Mouse (Mus musculus) stomach, postnatal 0 days (tissue): ENCODE data around the gene Aspg. TPM values are rescaled to one million over a fixed set of nuclear protein-coding genes. Genes with fewer than 3 reads are reported as not detected.

Experiments used
- ATAC-seq: fragments of 200-750 bp; cut with Nextera tagmentation; 2 replicates; pipeline ENCODE4 v1.8.0; 2017; ENCODE audit not compliant: low FRiP score, low TSS enrichment
- DNase-seq: peaks from one replicate; pipeline ENCODE4 v3.0.0-alpha.2; 2016; ENCODE audit warnings: low spot score
- H3K27ac ChIP-seq: fragments of 300-500 bp; sonication (generic); replicated peaks from 2 replicates; pipeline ENCODE4 v1.5.1; 2014; ENCODE audit warnings: mild to moderate bottlenecking, control low read depth
- H3K27me3 ChIP-seq: fragments of 300-500 bp; sonication (generic); 2 replicates; pipeline ENCODE4 v1.6.1; 2014; ENCODE audit warnings: low read length; ENCODE audit not compliant: control insufficient read depth, insufficient read depth
- H3K36me3 ChIP-seq: fragments of 300-500 bp; sonication (generic); 2 replicates; pipeline ENCODE4 v1.6.1; 2014; ENCODE audit warnings: low read length, mixed read lengths; ENCODE audit not compliant: control insufficient read depth, insufficient read depth
- H3K4me1 ChIP-seq: fragments of 300-500 bp; sonication (generic); replicated peaks from 2 replicates; pipeline ENCODE4 v1.6.1; 2014; ENCODE audit warnings: antibody characterized with exemption; ENCODE audit not compliant: control insufficient read depth, insufficient read depth
- H3K4me2 ChIP-seq: fragments of 300-500 bp; sonication (generic); replicated peaks from 2 replicates; pipeline ENCODE4 v1.6.1; 2014; ENCODE audit warnings: low read depth, mild to moderate bottlenecking, control low read depth, moderate library complexity
- H3K4me3 ChIP-seq: fragments of 300-500 bp; sonication (generic); 2 replicates; pipeline ENCODE4 v1.5.1; 2014; ENCODE audit warnings: low read depth, low read length, control low read depth
- H3K9ac ChIP-seq: fragments of 300-500 bp; sonication (generic); 2 replicates; pipeline ENCODE4 v1.6.1; 2014; ENCODE audit warnings: mild to moderate bottlenecking, low read length, control low read depth, mixed read lengths
- H3K9me3 ChIP-seq: fragments of 300-500 bp; sonication (generic); 2 replicates; pipeline ENCODE4 v1.6.1; 2016; ENCODE audit warnings: low read length; ENCODE audit not compliant: control insufficient read depth
- CTCF ChIP-seq: IDR thresholded peaks from 2 replicates; pipeline ENCODE4 v1.5.1; 2016; ENCODE audit warnings: antibody characterized with exemption, low read depth, mild to moderate bottlenecking, moderate library complexity
- EP300 ChIP-seq: optimal IDR thresholded peaks from 2 replicates; pipeline ENCODE3; 2016; ENCODE audit warnings: antibody characterized with exemption
- WGBS: fragments of 180-500 bp; shearing (Covaris S2); extraction: QIAGEN DNeasy Blood & Tissue Kit; methylation state at CpG from one replicate; pipeline ENCODE4 v1.1.7; 2014; 5-methylcytosine and 5-hydroxymethylcytosine counted together
- microRNA counts: library from miRNA; unstranded; fragments of <30 nt; microRNA quantifications from one replicate; lab custom pipeline; 2015
- microRNA-seq: library from miRNA; unstranded; fragments of <30 nt; microRNA quantifications from one replicate; pipeline ENCODE4, GENCODE M21; 2016
- polyA plus RNA-seq: library from polyadenylated mRNA; unstranded; fragments of >200 nt; fragmentation: Nextera tagmentation; extraction: Ambion mirVana; gene quantifications from 2 replicates; pipeline ENCODE4 v1.2.1, GENCODE M21; 2015

The Aspg gene
- polyA plus RNA-seq, 1 experiment from 2014 or later: 6.0 TPM

GRCm38 (mm10) chr12:112169240-112169639 is 62.8 kb downstream of the Aspg start:
- no peak overlapping the region for H3K4me2 ChIP-seq
- no peak overlapping the region for H3K9ac ChIP-seq
- 0 out of 2 replicates have a peak overlapping the region, but pooled peaks have one; percentile 24 for H3K27ac ChIP-seq
- no peaks in the 10 kb centered on the region for H3K9me3 ChIP-seq
- TF ChIP-seq CTCF: no peak
- no peak for TF ChIP-seq EP300
- no peaks in the 10 kb centered on the region; the same call in 1 of the 2 replicates for H3K36me3 ChIP-seq
- H3K4me1 ChIP-seq: no peaks in the 10 kb centered on the region
- ATAC-seq: peak; percentile 56; the same call in 1 of the 2 replicates
- 40% methylated on average over 5 of the region's 5 CpGs for WGBS
- H3K27me3 ChIP-seq: no peaks in the 10 kb centered on the region
- H3K4me3 ChIP-seq: no peak overlapping the region
- peak; percentile 52 for DNase-seq

- Histone ChIP-seq H3K4me2 (no peak overlapping the region), H3K9ac (no peak overlapping the region), H3K4me1 (no peaks in the 10 kb centered on the region), H3K4me3 (no peak overlapping the region), H3K27me3 (no peaks in the 10 kb centered on the region), H3K27ac (no peak overlapping the region), H3K36me3 (no peaks in the 10 kb centered on the region; the same call in 1 of the 2 replicates), H3K9me3 (no peaks in the 10 kb centered on the region)
- DNase-seq (no peak), ATAC-seq (no peak)
- WGBS: 58% methylated on average over 20 of the region's 20 CpGs
- no peak for TF ChIP-seq CTCF
- TF ChIP-seq EP300: no peak
Measured at GRCm38 (mm10) chr12:112170671-112171574, 64.4 kb downstream of the Aspg start.

GRCm38 (mm10) chr12:112171657-112172056 is 65.2 kb downstream of the Aspg start:
- Histone ChIP-seq H3K27me3 (no peaks in the 10 kb centered on the region), H3K36me3 (no peaks in the 10 kb centered on the region; the same call in 1 of the 2 replicates), H3K27ac (no peak overlapping the region), H3K4me2 (no peak overlapping the region), H3K9ac (no peak overlapping the region), H3K4me3 (no peak overlapping the region), H3K4me1 (no peaks in the 10 kb centered on the region), H3K9me3 (no peaks in the 10 kb centered on the region)
- 91% methylated on average over 1 of the region's 1 CpGs for WGBS
- TF ChIP-seq CTCF (no peak), EP300 (no peak)
- no peak for DNase-seq
- no peak for ATAC-seq

- Histone ChIP-seq H3K36me3 (no peaks in the 10 kb centered on the region; the same call in 1 of the 2 replicates), H3K4me2 (no peak overlapping the region), H3K4me3 (no peak overlapping the region), H3K27me3 (no peaks in the 10 kb centered on the region), H3K4me1 (no peaks in the 10 kb centered on the region), H3K9ac (no peak overlapping the region), H3K9me3 (no peaks in the 10 kb centered on the region), H3K27ac (no peak overlapping the region)
- ATAC-seq (no peak), DNase-seq (no peak)
- TF ChIP-seq EP300 (no peak), CTCF (no peak)
- 58% methylated on average over 8 of the region's 8 CpGs for WGBS
Measured at GRCm38 (mm10) chr12:112172214-112172613, 65.7 kb downstream of the Aspg start.

MicroRNAs encoded within 50 kb of the gene (microRNA counts, 519-probe panel; counts per million panel counts)
- microRNA mmu-miR-203 (lab: Ali Mortazavi, UCI): 7,490 counts per million, percentile 94 among the panel's probes with 10 or more counts

Small RNA genes lying within 50 kb of the gene (microRNA-seq; reads per million reads assigned to microRNA genes)
- 135,748 reads per million, percentile 100 among the genes with 10 or more reads in this experiment for gene Mir203
- gene Mir3073a: not detected
- not detected for gene Mir3073b

Other genes with a start within 250 kb of the Aspg start
- 18.9 and 21.5 TPM in 2 replicates for gene Ppp1r13b, start 198.6 kb upstream of the Aspg start, polyA plus RNA-seq
- gene Atp5mpl, start 139.7 kb upstream of the Aspg start, polyA plus RNA-seq: 814 and 865 TPM in 2 replicates
- 0.01 TPM in 1 of 2 replicates, not detected in the other for gene Tdrd9, start 135.1 kb upstream of the Aspg start, polyA plus RNA-seq
- 0.08 and 0.13 TPM in 2 replicates for gene Rd3l, start 125.4 kb upstream of the Aspg start, polyA plus RNA-seq
- 0.75 and 0.80 TPM in 2 replicates for gene Kif26a, start 39.5 kb downstream of the Aspg start, polyA plus RNA-seq